Mouse (Mus musculus) forebrain, embryonic 14.5 days (tissue): ENCODE measurements at regions not wholly inside any gene's neighbourhood (a gene's known extent, or its start where the extent isn't known, plus 50 kb on each side); places are given as distances from the start of the nearest gene placed in this dataset.
A peak's percentile ranks its signal among the peaks of the same experiment; 100 is the strongest.

Experiments used
- ATAC-seq: fragments of 200-750 bp; cut with Nextera tagmentation; 2 replicates; pipeline ENCODE4 v1.8.0; 2017; ENCODE audit warnings: mild to moderate bottlenecking, moderate library complexity
- DNase-seq: peaks from one replicate; pipeline ENCODE4 v3.0.0-alpha.2; 2015; ENCODE audit warnings: low spot score
- H3K27ac ChIP-seq: fragments of 300-500 bp; sonication (generic); 2 replicates; pipeline ENCODE4 v1.5.1; 2014; ENCODE audit warnings: low read depth, mild to moderate bottlenecking, control low read depth, low read length, moderate library complexity
- H3K27me3 ChIP-seq: fragments of 300-500 bp; sonication (generic); replicated peaks from 2 replicates; pipeline ENCODE4 v1.6.1; 2014; ENCODE audit warnings: low read length, control low read depth, mixed read lengths; ENCODE audit not compliant: control insufficient read depth, insufficient read depth
- H3K36me3 ChIP-seq: fragments of 300-500 bp; sonication (generic); 2 replicates; pipeline ENCODE4 v1.6.1; 2014; ENCODE audit warnings: low read length, control low read depth; ENCODE audit not compliant: control insufficient read depth, insufficient read depth
- H3K4me1 ChIP-seq: fragments of 300-500 bp; sonication (generic); 2 replicates; pipeline ENCODE4 v1.6.1; 2014; ENCODE audit warnings: antibody characterized with exemption, low read length, control low read depth; ENCODE audit not compliant: control insufficient read depth, insufficient read depth
- H3K4me2 ChIP-seq: fragments of 300-500 bp; sonication (generic); 2 replicates; pipeline ENCODE4 v1.6.1; 2014; ENCODE audit warnings: mild to moderate bottlenecking, control low read depth, low read length
- H3K4me3 ChIP-seq: fragments of 300-500 bp; sonication (generic); 2 replicates; pipeline ENCODE4 v1.5.1; 2014; ENCODE audit warnings: low read depth, low read length, control low read depth
- H3K9ac ChIP-seq: fragments of 300-500 bp; sonication (generic); 2 replicates; pipeline ENCODE4 v1.6.1; 2014; ENCODE audit warnings: mild to moderate bottlenecking, low read length, control low read depth, moderate library complexity
- H3K9me3 ChIP-seq: fragments of 300-500 bp; sonication (generic); replicated peaks from 2 replicates; pipeline ENCODE4 v1.6.1; 2016; ENCODE audit warnings: low read length, control low read depth, mixed read lengths; ENCODE audit not compliant: control insufficient read depth
- WGBS: fragments of 180-500 bp; shearing (Covaris S2); extraction: QIAGEN DNeasy Blood & Tissue Kit; methylation state at CpG from one replicate; pipeline ENCODE4 v1.1.7; 2014; 5-methylcytosine and 5-hydroxymethylcytosine counted together

- 86% methylated on average over 2 of the region's 2 CpGs for WGBS
- no peaks in the 10 kb centered on the region for H3K27me3 ChIP-seq
- no peak overlapping the region for H3K9ac ChIP-seq
- H3K4me2 ChIP-seq, result no peak overlapping the region
- no peaks in the 10 kb centered on the region for H3K4me1 ChIP-seq
- H3K27ac ChIP-seq, result no peak overlapping the region
- H3K9me3 ChIP-seq, result no peaks in the 10 kb centered on the region
- ATAC-seq, result no peak
- DNase-seq, result no peak
- H3K4me3 ChIP-seq, result no peak overlapping the region
- H3K36me3 ChIP-seq, result no peaks in the 10 kb centered on the region
Measured at GRCm38 (mm10) chr9:86170756-86171155, 294.0 kb downstream of the Ube2cbp start.

GRCm38 (mm10) chr9:86186751-86187747 lies 277.7 kb downstream of the Ube2cbp start:
- Histone ChIP-seq H3K9me3 (no peaks in the 10 kb centered on the region), H3K27ac (no peak overlapping the region), H3K4me2 (no peak overlapping the region), H3K36me3 (no peaks in the 10 kb centered on the region), H3K4me3 (no peak overlapping the region), H3K4me1 (peaks cover 2% of the 10 kb centered on the region; the same call in 1 of the 2 replicates), H3K9ac (no peak overlapping the region), H3K27me3 (no peaks in the 10 kb centered on the region)
- DNase-seq, result peak; percentile 42
- 22% methylated on average over 11 of the region's 11 CpGs for WGBS
- ATAC-seq, result peak; percentile 70

GRCm38 (mm10) chr9:86188873-86189272 lies 275.9 kb downstream of the Ube2cbp start:
- 2% methylated on average over 2 of the region's 2 CpGs for WGBS
- Histone ChIP-seq H3K9ac (no peak overlapping the region), H3K36me3 (no peaks in the 10 kb centered on the region), H3K4me3 (no peak overlapping the region), H3K9me3 (no peaks in the 10 kb centered on the region), H3K4me1 (peaks cover 2% of the 10 kb centered on the region; the same call in 1 of the 2 replicates), H3K27ac (no peak overlapping the region), H3K4me2 (no peak overlapping the region), H3K27me3 (no peaks in the 10 kb centered on the region)
- DNase-seq (peak; percentile 19), ATAC-seq (peak; percentile 29; the same call in 1 of the 2 replicates)

GRCm38 (mm10) chr9:86205041-86205440 lies 259.7 kb downstream of the Ube2cbp start:
- no peak for DNase-seq
- no peak for ATAC-seq
- 84% methylated on average over 3 of the region's 3 CpGs for WGBS

GRCm38 (mm10) chr9:86208334-86208925 lies 256.3 kb downstream of the Ube2cbp start:
- H3K9ac ChIP-seq, result no peak overlapping the region
- H3K4me1 ChIP-seq, result no peaks in the 10 kb centered on the region
- no peaks in the 10 kb centered on the region for H3K27me3 ChIP-seq
- H3K27ac ChIP-seq, result no peak overlapping the region
- H3K4me2 ChIP-seq, result no peak overlapping the region
- 86% methylated on average over 5 of the region's 5 CpGs for WGBS
- no peak for ATAC-seq
- no peak overlapping the region for H3K4me3 ChIP-seq
- H3K9me3 ChIP-seq, result no peaks in the 10 kb centered on the region
- DNase-seq, result no peak
- H3K36me3 ChIP-seq, result no peaks in the 10 kb centered on the region

More at GRCm38 (mm10) chr9:86205041-86205440, 259.7 kb downstream of the Ube2cbp start:
- no peaks in the 10 kb centered on the region for H3K36me3 ChIP-seq
- H3K27ac ChIP-seq, result no peak overlapping the region
- no peak overlapping the region for H3K4me2 ChIP-seq
- no peak overlapping the region for H3K4me3 ChIP-seq
- H3K9me3 ChIP-seq, result no peaks in the 10 kb centered on the region
- H3K9ac ChIP-seq, result no peak overlapping the region
- no peaks in the 10 kb centered on the region for H3K4me1 ChIP-seq
- no peaks in the 10 kb centered on the region for H3K27me3 ChIP-seq

GRCm38 (mm10) chr9:86211267-86211666 lies 253.5 kb downstream of the Ube2cbp start:
- H3K9me3 ChIP-seq, result peaks cover 4% of the 10 kb centered on the region; the same call in 1 of the 2 replicates
- no peak overlapping the region for H3K27ac ChIP-seq
- peak; percentile 56 for DNase-seq
- H3K27me3 ChIP-seq, result no peaks in the 10 kb centered on the region
- H3K36me3 ChIP-seq, result no peaks in the 10 kb centered on the region
- no peaks in the 10 kb centered on the region for H3K4me1 ChIP-seq
- no peak overlapping the region for H3K9ac ChIP-seq
- peak; percentile 40; the same call in 1 of the 2 replicates for ATAC-seq
- no peak overlapping the region for H3K4me2 ChIP-seq
- H3K4me3 ChIP-seq, result no peak overlapping the region
- WGBS, result 80% methylated on average over 3 of the region's 3 CpGs

- Histone ChIP-seq H3K36me3 (no peaks in the 10 kb centered on the region), H3K27me3 (no peaks in the 10 kb centered on the region), H3K9ac (no peak overlapping the region), H3K27ac (no peak overlapping the region), H3K4me2 (no peak overlapping the region), H3K9me3 (peaks cover 4% of the 10 kb centered on the region; the same call in 1 of the 2 replicates), H3K4me1 (no peaks in the 10 kb centered on the region), H3K4me3 (no peak overlapping the region)
- DNase-seq (no peak), ATAC-seq (no peak)
- WGBS, result 82% methylated on average over 4 of the region's 4 CpGs
Measured at GRCm38 (mm10) chr9:86219669-86220068, 245.1 kb downstream of the Ube2cbp start.

- H3K4me3 ChIP-seq, result no peak overlapping the region
- H3K27me3 ChIP-seq, result no peaks in the 10 kb centered on the region
- no peak overlapping the region for H3K4me2 ChIP-seq
- no peaks in the 10 kb centered on the region for H3K4me1 ChIP-seq
- no peaks in the 10 kb centered on the region for H3K36me3 ChIP-seq
- WGBS, result 59% methylated on average over 3 of the region's 3 CpGs
- ATAC-seq (no peak), DNase-seq (no peak)
- no peaks in the 10 kb centered on the region for H3K9me3 ChIP-seq
- no peak overlapping the region for H3K9ac ChIP-seq
- no peak overlapping the region for H3K27ac ChIP-seq
Measured at GRCm38 (mm10) chr9:86224530-86224929, 240.2 kb downstream of the Ube2cbp start.
